Mouse (Mus musculus) ovary, postnatal 14 days (tissue): ENCODE measurements at regions not wholly inside any gene's neighbourhood (a gene's known extent, or its start where the extent isn't known, plus 50 kb on each side); places are given as distances from the start of the nearest gene placed in this dataset.

Source experiments
- DNase-seq: peaks from one replicate; pipeline ENCODE4 v3.0.0; 2022; ENCODE audit warnings: low spot score

GRCm38 (mm10) chr7:64058282-64058872 lies 95.3 kb upstream of the Trpm1 start:
- no peak for DNase-seq

- DNase-seq: no peak
Observed at GRCm38 (mm10) chr7:64057873-64058272, 95.8 kb upstream of the Trpm1 start.

- DNase-seq: no peak
Observed at GRCm38 (mm10) chr7:64056498-64056897, 97.1 kb upstream of the Trpm1 start.

GRCm38 (mm10) chr7:64054996-64055395 lies 98.6 kb upstream of the Trpm1 start:
- DNase-seq: no peak

GRCm38 (mm10) chr7:64053766-64054165 lies 99.9 kb upstream of the Trpm1 start:
- DNase-seq: no peak

- no peak for DNase-seq
Observed at GRCm38 (mm10) chr7:64052400-64052799, 101.2 kb upstream of the Trpm1 start.

GRCm38 (mm10) chr7:64050826-64051401 lies 102.7 kb upstream of the Trpm1 start:
- DNase-seq: no peak

- peak; percentile 39 for DNase-seq
Observed at GRCm38 (mm10) chr7:64050246-64050645, 103.4 kb upstream of the Trpm1 start.

GRCm38 (mm10) chr7:64049183-64049965 lies 104.3 kb upstream of the Trpm1 start:
- no peak for DNase-seq

- DNase-seq: peak; percentile 47
Observed at GRCm38 (mm10) chr7:64048452-64049182, 105.0 kb upstream of the Trpm1 start.

- DNase-seq: no peak
Observed at GRCm38 (mm10) chr7:64047831-64048230, 105.8 kb upstream of the Trpm1 start.

GRCm38 (mm10) chr7:64045292-64045691 lies 106.6 kb upstream of the Klf13 start:
- DNase-seq: no peak

- no peak for DNase-seq
Observed at GRCm38 (mm10) chr7:64042978-64043377, 104.3 kb upstream of the Klf13 start.

GRCm38 (mm10) chr7:64041303-64041702 lies 102.6 kb upstream of the Klf13 start:
- no peak for DNase-seq

GRCm38 (mm10) chr7:64040026-64040737 lies 101.5 kb upstream of the Klf13 start:
- DNase-seq: no peak

- DNase-seq: no peak
Observed at GRCm38 (mm10) chr7:64037701-64038231, 99.1 kb upstream of the Klf13 start.

GRCm38 (mm10) chr7:64036154-64036553 lies 97.4 kb upstream of the Klf13 start:
- no peak for DNase-seq

GRCm38 (mm10) chr7:64035025-64035606 lies 96.4 kb upstream of the Klf13 start:
- no peak for DNase-seq

GRCm38 (mm10) chr7:64034493-64034892 lies 95.8 kb upstream of the Klf13 start:
- DNase-seq: no peak

- DNase-seq: no peak
Observed at GRCm38 (mm10) chr7:64033388-64033787, 94.7 kb upstream of the Klf13 start.

GRCm38 (mm10) chr7:64032921-64033354 lies 94.2 kb upstream of the Klf13 start:
- DNase-seq: no peak
